Mouse (Mus musculus) midbrain, embryonic 16.5 days (tissue): Measurements from ENCODE around the gene Klhdc3. TPM values are rescaled to one million over a fixed set of nuclear protein-coding genes. Genes with fewer than 3 reads are reported as not detected.
A peak's percentile ranks its signal among the peaks of the same experiment; 100 is the strongest.

Experiments
- ATAC-seq: fragments of 200-750 bp; cut with Nextera tagmentation; 2 replicates; pipeline ENCODE4 v1.8.0; 2017; ENCODE audit warnings: moderate TSS enrichment
- H3K27ac ChIP-seq: fragments of 300-500 bp; sonication (generic); 2 replicates; pipeline ENCODE4 v1.5.1; 2014; ENCODE audit warnings: mild to moderate bottlenecking, low read length, mixed read lengths
- H3K27me3 ChIP-seq: fragments of 300-500 bp; sonication (generic); 2 replicates; pipeline ENCODE4 v1.6.1; 2014; ENCODE audit warnings: low read depth, low read length, mixed read lengths; ENCODE audit not compliant: control insufficient read depth, insufficient read depth
- H3K36me3 ChIP-seq: fragments of 300-500 bp; sonication (generic); 2 replicates; pipeline ENCODE4 v1.6.1; 2014; ENCODE audit warnings: mild to moderate bottlenecking, low read length, moderate library complexity, mixed read lengths; ENCODE audit not compliant: control insufficient read depth, insufficient read depth
- H3K4me1 ChIP-seq: fragments of 300-500 bp; sonication (generic); 2 replicates; pipeline ENCODE4 v1.6.1; 2014; ENCODE audit warnings: mild to moderate bottlenecking, low read length, mixed read lengths; ENCODE audit not compliant: control insufficient read depth, insufficient read depth
- H3K4me2 ChIP-seq: fragments of 300-500 bp; sonication (generic); 2 replicates; pipeline ENCODE4 v1.6.1; 2014; ENCODE audit warnings: mild to moderate bottlenecking, low read length, mixed read lengths
- H3K4me3 ChIP-seq: fragments of 300-500 bp; sonication (generic); 2 replicates; pipeline ENCODE4 v1.5.1; 2014; ENCODE audit warnings: low read depth, mild to moderate bottlenecking, low read length, moderate library complexity, mixed read lengths
- H3K9ac ChIP-seq: fragments of 300-500 bp; sonication (generic); 2 replicates; pipeline ENCODE4 v1.6.1; 2014; ENCODE audit warnings: low read depth, low read length, mixed read lengths
- H3K9me3 ChIP-seq: fragments of 300-500 bp; sonication (generic); replicated peaks from 2 replicates; pipeline ENCODE4 v1.6.1; 2014; ENCODE audit warnings: mild to moderate bottlenecking, low read length, mixed read lengths; ENCODE audit not compliant: control insufficient read depth, poor library complexity, severe bottlenecking
- WGBS: fragments of 180-500 bp; shearing (Covaris S2); extraction: QIAGEN DNeasy Blood & Tissue Kit; methylation state at CpG from one replicate; pipeline ENCODE4 v1.1.7; 2014; 5-methylcytosine and 5-hydroxymethylcytosine counted together
- polyA plus RNA-seq: library from polyadenylated mRNA; unstranded; fragments of >200 nt; fragmentation: Nextera tagmentation; extraction: Ambion mirVana; gene quantifications from 2 replicates; pipeline ENCODE4 v1.2.1, GENCODE M21; 2015

Gene Klhdc3
- polyA plus RNA-seq, 1 experiment from 2014 or later, result 173 TPM

- Histone ChIP-seq H3K27ac (peak within 1 kb of the TSS; percentile 95), H3K4me2 (peak within 1 kb of the TSS; percentile 88), H3K27me3 (no peaks in the 10 kb centered on the region), H3K9ac (peak within 1 kb of the TSS; percentile 93), H3K36me3 (peaks cover 12% of the 10 kb centered on the region), H3K4me3 (peak within 1 kb of the TSS; percentile 71), H3K4me1 (peaks cover 31% of the 10 kb centered on the region), H3K9me3 (no peaks in the 10 kb centered on the region)
- ATAC-seq, result peak; percentile 93
- WGBS, result under 1% methylated on average over 49 of the region's 58 CpGs
Observed at GRCm38 (mm10) chr17:46650232-46651031, 30.3 kb downstream of the Klhdc3 start, which contains the start of gene Cul7. Gene Cul7, plus strand, starts transcription at chr17:46650337.

GRCm38 (mm10) chr17:46649811-46650210 is 30.9 kb downstream of the Klhdc3 start:
- Histone ChIP-seq H3K36me3 (peaks cover 12% of the 10 kb centered on the region), H3K9me3 (no peaks in the 10 kb centered on the region), H3K9ac (peak overlapping the region; percentile 93), H3K4me1 (peaks cover 36% of the 10 kb centered on the region), H3K27ac (peak overlapping the region; percentile 95), H3K4me2 (peak overlapping the region; percentile 88), H3K27me3 (no peaks in the 10 kb centered on the region), H3K4me3 (peak overlapping the region; percentile 71)
- 35% methylated on average over 15 of the region's 15 CpGs for WGBS
- ATAC-seq, result no peak

GRCm38 (mm10) chr17:46648436-46648835 is 32.3 kb downstream of the Klhdc3 start:
- peaks cover 7% of the 10 kb centered on the region; the same call in 1 of the 2 replicates for H3K36me3 ChIP-seq
- 90% methylated on average over 9 of the region's 9 CpGs for WGBS
- no peak overlapping the region for H3K4me3 ChIP-seq
- H3K27me3 ChIP-seq, result no peaks in the 10 kb centered on the region
- ATAC-seq, result no peak
- H3K27ac ChIP-seq, result no peak overlapping the region
- H3K4me2 ChIP-seq, result no peak overlapping the region
- H3K4me1 ChIP-seq, result peaks cover 42% of the 10 kb centered on the region
- H3K9ac ChIP-seq, result no peak overlapping the region
- no peaks in the 10 kb centered on the region for H3K9me3 ChIP-seq

- Histone ChIP-seq H3K4me1 (peaks cover 40% of the 10 kb centered on the region), H3K4me2 (no peak overlapping the region), H3K4me3 (no peak overlapping the region)
Observed at GRCm38 (mm10) chr17:46647279-46647678, 33.4 kb downstream of the Klhdc3 start.

GRCm38 (mm10) chr17:46646322-46646662 is 34.4 kb downstream of the Klhdc3 start:
- no peak for ATAC-seq
- H3K27ac ChIP-seq, result peak overlapping the region; percentile 89
- peak overlapping the region; percentile 79 for H3K4me2 ChIP-seq
- no peaks in the 10 kb centered on the region for H3K9me3 ChIP-seq
- peaks cover 2% of the 10 kb centered on the region; the same call in 1 of the 2 replicates for H3K36me3 ChIP-seq
- WGBS, result under 1% methylated on average over 19 of the region's 19 CpGs
- H3K4me1 ChIP-seq, result peaks cover 30% of the 10 kb centered on the region
- no peaks in the 10 kb centered on the region for H3K27me3 ChIP-seq
- peak overlapping the region; percentile 75 for H3K9ac ChIP-seq
- peak overlapping the region; percentile 71 for H3K4me3 ChIP-seq

More at GRCm38 (mm10) chr17:46647279-46647678, 33.4 kb downstream of the Klhdc3 start:
- H3K9me3 ChIP-seq, result no peaks in the 10 kb centered on the region
- WGBS, result 94% methylated on average over 7 of the region's 7 CpGs
- no peak overlapping the region for H3K9ac ChIP-seq
- ATAC-seq, result no peak
- H3K36me3 ChIP-seq, result no peaks in the 10 kb centered on the region
- H3K27me3 ChIP-seq, result no peaks in the 10 kb centered on the region
- H3K27ac ChIP-seq, result no peak overlapping the region

GRCm38 (mm10) chr17:46645561-46646321 is 35.0 kb downstream of the Klhdc3 start, which contains the start of the genes Klc4 and Mrpl2:
Gene Klc4, minus strand, starts transcription at chr17:46646022.
Gene Mrpl2, plus strand, starts transcription at chr17:46646229.
- peak; percentile 61 for ATAC-seq
- H3K27ac ChIP-seq, result peak within 1 kb of the TSS; percentile 89

GRCm38 (mm10) chr17:46644916-46645475 is 35.7 kb downstream of the Klhdc3 start:
- Histone ChIP-seq H3K36me3 (peaks cover 6% of the 10 kb centered on the region; the same call in 1 of the 2 replicates), H3K4me2 (peak overlapping the region; percentile 84), H3K9ac (peak overlapping the region; percentile 80), H3K9me3 (no peaks in the 10 kb centered on the region), H3K27ac (peak overlapping the region; percentile 41; the same call in 1 of the 2 replicates), H3K4me3 (peak overlapping the region; percentile 71), H3K27me3 (no peaks in the 10 kb centered on the region), H3K4me1 (peaks cover 25% of the 10 kb centered on the region)
- peak; percentile 9 for ATAC-seq
- WGBS, result 11% methylated on average over 11 of the region's 11 CpGs

More at GRCm38 (mm10) chr17:46645561-46646321, 35.0 kb downstream of the Klhdc3 start, which contains the start of the genes Klc4 and Mrpl2:
- Histone ChIP-seq H3K4me2 (peak within 1 kb of the TSS; percentile 84), H3K9ac (peak within 1 kb of the TSS; percentile 80), H3K4me1 (peaks cover 25% of the 10 kb centered on the region), H3K4me3 (peak within 1 kb of the TSS; percentile 71), H3K27me3 (no peaks in the 10 kb centered on the region), H3K36me3 (peaks cover 2% of the 10 kb centered on the region; the same call in 1 of the 2 replicates), H3K9me3 (no peaks in the 10 kb centered on the region)
- under 1% methylated on average over 53 of the region's 53 CpGs for WGBS

- Histone ChIP-seq H3K27me3 (no peaks in the 10 kb centered on the region), H3K4me2 (peak overlapping the region; percentile 84; the same call in 1 of the 2 replicates), H3K27ac (no peak overlapping the region), H3K4me1 (peaks cover 18% of the 10 kb centered on the region), H3K9me3 (no peaks in the 10 kb centered on the region), H3K9ac (no peak overlapping the region), H3K36me3 (peaks cover 11% of the 10 kb centered on the region), H3K4me3 (no peak overlapping the region; the same call in 1 of the 2 replicates)
- WGBS, result 88% methylated on average over 12 of the region's 12 CpGs
- no peak for ATAC-seq
Observed at GRCm38 (mm10) chr17:46644152-46644805, 36.4 kb downstream of the Klhdc3 start.
